Mouse (Mus musculus): Measurements from ENCODE around the gene Ccdc124. TPM values are rescaled to one million over a fixed set of nuclear protein-coding genes. Genes with fewer than 3 reads are reported as not detected.
A peak's percentile ranks its signal among the peaks of the same experiment; 100 is the strongest.
"Not testable (repeated sequence)": the region's sequence is repeated elsewhere in the genome, so short reads cannot be mapped to it uniquely, and the experiment has no call there.

Ccdc124 gene
- polyA plus RNA-seq, 1 experiment from 2014 or later = 139 TPM

- 0 out of 2 replicates have a peak overlapping the region, but pooled peaks have one; percentile 27 for H3K9ac ChIP-seq
- no peak overlapping the region for H3K27ac ChIP-seq
- WGBS = 87% methylated on average over 7 of the region's 7 CpGs
- no peak overlapping the region for H3K4me2 ChIP-seq (replicated peaks)
- H3K9me3 ChIP-seq (replicated peaks) = peaks cover 6% of the 10 kb centered on the region; the same call in 1 of the 2 replicates
- no peaks in the 10 kb centered on the region for H3K36me3 ChIP-seq
- peaks cover 3% of the 10 kb centered on the region; the same call in 1 of the 2 replicates for H3K4me1 ChIP-seq
- H3K27me3 ChIP-seq = peaks cover 27% of the 10 kb centered on the region
- no peak for ATAC-seq (ENCODE audit: low FRiP score)
- H3K4me3 ChIP-seq = no peak overlapping the region
These were observed 49.9 kb downstream of the Ccdc124 start for GRCm38 (mm10) chr8:70823802-70824201.

- H3K27ac ChIP-seq; H3K36me3 ChIP-seq; ATAC-seq (ENCODE audit: low FRiP score); H3K9ac ChIP-seq; H3K4me3 ChIP-seq; H3K4me2 ChIP-seq (replicated peaks); H3K4me1 ChIP-seq: not testable (repeated sequence)
- WGBS = 90% methylated on average over 3 of the region's 3 CpGs
- Histone ChIP-seq H3K27me3 (peaks cover 28% of the 10 kb centered on the region), H3K9me3 (replicated peaks) (peaks cover 12% of the 10 kb centered on the region; the same call in 1 of the 2 replicates)
These were observed 51.1 kb downstream of the Ccdc124 start for GRCm38 (mm10) chr8:70822594-70822993.

GRCm38 (mm10) chr8:70821992-70822391 is 51.7 kb downstream of the Ccdc124 start:
- H3K9me3 ChIP-seq (replicated peaks) = peaks cover 11% of the 10 kb centered on the region; the same call in 1 of the 2 replicates
- H3K4me3 ChIP-seq = no peak overlapping the region
- H3K27me3 ChIP-seq = peaks cover 34% of the 10 kb centered on the region
- no peaks in the 10 kb centered on the region for H3K36me3 ChIP-seq
- H3K9ac ChIP-seq = no peak overlapping the region
- H3K4me2 ChIP-seq (replicated peaks) = no peak overlapping the region
- no peak overlapping the region for H3K27ac ChIP-seq
- peaks cover 4% of the 10 kb centered on the region; the same call in 1 of the 2 replicates for H3K4me1 ChIP-seq
- 51% methylated on average over 11 of the region's 11 CpGs for WGBS
- no peak for ATAC-seq (ENCODE audit: low FRiP score)

GRCm38 (mm10) chr8:70821399-70821962 is 52.3 kb downstream of the Ccdc124 start:
- H3K27ac ChIP-seq = no peak overlapping the region
- 16% methylated on average over 30 of the region's 30 CpGs for WGBS
- H3K9ac ChIP-seq = no peak overlapping the region
- H3K4me1 ChIP-seq = peaks cover 8% of the 10 kb centered on the region; the same call in 1 of the 2 replicates
- ATAC-seq (ENCODE audit: low FRiP score) = 0 out of 2 replicates have a peak, but pooled peaks have one; percentile 17
- peaks cover 39% of the 10 kb centered on the region for H3K27me3 ChIP-seq
- H3K4me2 ChIP-seq (replicated peaks) = no peak overlapping the region
- H3K4me3 ChIP-seq = no peak overlapping the region
- H3K36me3 ChIP-seq = no peaks in the 10 kb centered on the region
- H3K9me3 ChIP-seq (replicated peaks) = peaks cover 9% of the 10 kb centered on the region; the same call in 1 of the 2 replicates

GRCm38 (mm10) chr8:70820101-70820935 is 53.4 kb downstream of the Ccdc124 start:
- Histone ChIP-seq H3K4me2 (replicated peaks) (0 out of 2 replicates have a peak overlapping the region, but pooled peaks have one; percentile 17), H3K9ac (no peak overlapping the region), H3K9me3 (replicated peaks) (peaks cover 9% of the 10 kb centered on the region; the same call in 1 of the 2 replicates), H3K27me3 (peaks cover 51% of the 10 kb centered on the region), H3K4me3 (no peak overlapping the region), H3K4me1 (peaks cover 9% of the 10 kb centered on the region; the same call in 1 of the 2 replicates), H3K27ac (no peak overlapping the region), H3K36me3 (no peaks in the 10 kb centered on the region)
- peak; percentile 65 for ATAC-seq (ENCODE audit: low FRiP score)
- 4% methylated on average over 31 of the region's 31 CpGs for WGBS

Small RNAs within 50 kb of the gene (microRNA-seq; reads per million reads assigned to microRNA genes)
- 1.4 reads per million for gene Mir7067

Other genes with a start within 250 kb of the Ccdc124 start
- 0.15 and 0.17 TPM in 2 replicates for gene Gdf15, start 241.5 kb downstream of the Ccdc124 start, polyA plus RNA-seq (2016; fragmentation: Nextera tagmentation; extraction: Ambion mirVana)
- 101 and 125 TPM in 2 replicates for gene Pgpep1, start 213.5 kb downstream of the Ccdc124 start, polyA plus RNA-seq (2016; fragmentation: Nextera tagmentation; extraction: Ambion mirVana)
- 227 and 231 TPM in 2 replicates for gene Lsm4, start 200.7 kb downstream of the Ccdc124 start, polyA plus RNA-seq (2016; fragmentation: Nextera tagmentation; extraction: Ambion mirVana)
- gene Jund, start 175.0 kb downstream of the Ccdc124 start, polyA plus RNA-seq (2016; fragmentation: Nextera tagmentation; extraction: Ambion mirVana) = 186 and 217 TPM in 2 replicates
- 0.05 TPM in 1 of 2 replicates, not detected in the other for gene Iqcn, start 170.5 kb downstream of the Ccdc124 start, polyA plus RNA-seq (2016; fragmentation: Nextera tagmentation; extraction: Ambion mirVana)
- not detected in 2 replicates for gene Gm3336, start 155.4 kb downstream of the Ccdc124 start, polyA plus RNA-seq (2016; fragmentation: Nextera tagmentation; extraction: Ambion mirVana)
- gene Pde4c, start 150.2 kb downstream of the Ccdc124 start, polyA plus RNA-seq (2016; fragmentation: Nextera tagmentation; extraction: Ambion mirVana) = 0.26 and 0.39 TPM in 2 replicates
- 126 and 134 TPM in 2 replicates for gene Rab3a, start 119.3 kb downstream of the Ccdc124 start, polyA plus RNA-seq (2016; fragmentation: Nextera tagmentation; extraction: Ambion mirVana)
- gene Mpv17l2, start 113.0 kb downstream of the Ccdc124 start, polyA plus RNA-seq (2016; fragmentation: Nextera tagmentation; extraction: Ambion mirVana) = 38.2 and 38.3 TPM in 2 replicates
- gene Pik3r2, start 97.2 kb downstream of the Ccdc124 start, polyA plus RNA-seq (2016; fragmentation: Nextera tagmentation; extraction: Ambion mirVana) = 84.5 and 85.5 TPM in 2 replicates
- gene Mast3, start 68.9 kb downstream of the Ccdc124 start, polyA plus RNA-seq (2016; fragmentation: Nextera tagmentation; extraction: Ambion mirVana) = 16.0 and 17.7 TPM in 2 replicates
- gene Il12rb1, start 65.5 kb downstream of the Ccdc124 start, polyA plus RNA-seq (2016; fragmentation: Nextera tagmentation; extraction: Ambion mirVana) = not detected in 2 replicates
- 9.8 and 11.1 TPM in 2 replicates for gene Arrdc2, start 34.2 kb downstream of the Ccdc124 start, polyA plus RNA-seq (2016; fragmentation: Nextera tagmentation; extraction: Ambion mirVana)
- 22.1 and 23.8 TPM in 2 replicates for gene Kcnn1, start 10.7 kb downstream of the Ccdc124 start, polyA plus RNA-seq (2016; fragmentation: Nextera tagmentation; extraction: Ambion mirVana)
- gene Slc5a5, start 18.8 kb upstream of the Ccdc124 start, polyA plus RNA-seq (2016; fragmentation: Nextera tagmentation; extraction: Ambion mirVana) = 0.25 and 0.68 TPM in 2 replicates
- 2,266 and 2,767 TPM in 2 replicates for gene Rpl18a, start 23.5 kb upstream of the Ccdc124 start, polyA plus RNA-seq (2016; fragmentation: Nextera tagmentation; extraction: Ambion mirVana)
- 60.5 and 60.8 TPM in 2 replicates for gene Map1s, start 32.0 kb upstream of the Ccdc124 start, polyA plus RNA-seq (2016; fragmentation: Nextera tagmentation; extraction: Ambion mirVana)

All from hindbrain, embryonic 12.5 days (tissue).